Mouse (Mus musculus) gastrocnemius, postnatal 14 days (tissue): ENCODE results near the gene Kat8. TPM values are rescaled to one million over a fixed set of nuclear protein-coding genes. Genes with fewer than 3 reads are reported as not detected.

Source experiments
- DNase-seq: peaks from one replicate; pipeline ENCODE4 v3.0.0; 2021; ENCODE audit warnings: mixed read lengths
- intact Hi-C: fragments of 180-260 bp; cut with DNase I; formaldehyde crosslinking; loops from one replicate; pipeline ENCODE4 v1.15.1; 2025; ENCODE audit warnings: low total_unique reads
- long read RNA-seq, 2 experiments: library from polyadenylated mRNA; stranded (forward); transcript quantifications; one replicate each; pipeline ENCODE4 v2.0.0; 2021
- total RNA-seq, 2 experiments: library from RNA; stranded (reverse); gene quantifications; 2 replicates each; pipeline ENCODE4 v1.2.3; 2021

The Kat8 gene
- total RNA-seq, result 10 to 100 TPM; 12.5 to 15.2 TPM
- long read RNA-seq, experiment 1, transcript Kat8-201 (11 exons, 1,579 nt), result major isoform, 13 of 16 reads
- long read RNA-seq, experiment 1, partial matches to known transcripts, result 2 of 16 reads
- long read RNA-seq, experiment 1, other reads (novel, unspliced or antisense), result 1 of 16 reads
- long read RNA-seq, experiment 2, transcript Kat8-201 (11 exons, 1,579 nt), result major isoform, 11 of 14 reads
- long read RNA-seq, experiment 2, partial matches to known transcripts, result 3 of 14 reads
- long read RNA-seq, experiment 2, other reads (novel, unspliced or antisense), result 0 of 14 reads

DNA sequence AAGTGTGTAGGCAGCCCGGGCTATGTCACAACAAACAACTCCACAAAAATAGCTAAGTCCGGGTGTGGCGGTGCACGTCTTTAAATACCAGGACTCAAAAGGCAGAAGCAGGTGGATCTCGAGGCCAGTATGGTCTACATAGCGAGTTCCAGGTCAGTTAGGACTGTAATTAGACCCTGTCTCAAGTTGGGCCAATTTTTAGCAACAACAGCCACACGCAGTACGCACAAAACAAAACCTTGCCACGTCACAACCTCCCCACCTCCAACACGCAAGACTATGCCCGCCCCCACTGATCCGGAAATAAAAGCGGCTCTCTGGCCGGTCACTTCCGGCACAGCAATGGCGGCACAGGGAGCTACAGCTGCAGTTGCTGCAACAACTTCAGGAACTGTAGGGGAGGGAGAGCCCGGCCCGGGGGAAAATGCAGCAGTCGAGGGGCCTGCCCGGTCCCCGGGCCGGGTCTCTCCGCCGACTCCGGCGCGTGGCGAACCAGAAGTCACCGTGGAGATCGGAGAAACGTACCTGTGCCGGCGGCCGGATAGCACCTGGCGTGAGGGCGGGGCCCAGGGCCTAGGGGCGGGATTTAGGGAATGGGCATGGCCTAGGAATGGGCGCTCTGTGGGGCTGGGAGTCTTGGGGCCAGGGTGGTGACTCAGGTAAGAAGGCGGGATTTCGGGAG is at the start of gene Kat8:
Kat8 (plus strand) TSS at position 327 of the 682 bp plus-strand sequence.
- peak; percentile 89 for DNase-seq

GRCm38 (mm10) chr7:127866434-127866833 is 45.9 kb upstream of the Kat8 start:
- no peak for DNase-seq
- intact Hi-C loops, result loop anchor here (5.0 kb wide), 1 partner anchor 79 kb away; the partner anchor contains the start of gene Gm49388

More for the DNA sequence above, at the start of gene Kat8:
- intact Hi-C loops, result no loop called here

- intact Hi-C loops, result loop anchor here (5.0 kb wide), 1 partner anchor 80 kb away; the partner anchor contains the start of gene Gm49388
- DNase-seq, result no peak
Measured at GRCm38 (mm10) chr7:127867641-127868040, 44.7 kb upstream of the Kat8 start.

- intact Hi-C loops, result loop anchor here (5.0 kb wide), 1 partner anchor 82 kb away; the partner anchor contains the start of gene Gm49388
- peak; percentile 62 for DNase-seq
Measured at GRCm38 (mm10) chr7:127869149-127869810, 43.0 kb upstream of the Kat8 start.

- no peak for DNase-seq
- intact Hi-C loops, result no loop called here
Measured at GRCm38 (mm10) chr7:127870136-127870821, 42.0 kb upstream of the Kat8 start.

GRCm38 (mm10) chr7:127874812-127875626 is 37.3 kb upstream of the Kat8 start:
- no peak for DNase-seq
- intact Hi-C loops, result no loop called here

DNA sequence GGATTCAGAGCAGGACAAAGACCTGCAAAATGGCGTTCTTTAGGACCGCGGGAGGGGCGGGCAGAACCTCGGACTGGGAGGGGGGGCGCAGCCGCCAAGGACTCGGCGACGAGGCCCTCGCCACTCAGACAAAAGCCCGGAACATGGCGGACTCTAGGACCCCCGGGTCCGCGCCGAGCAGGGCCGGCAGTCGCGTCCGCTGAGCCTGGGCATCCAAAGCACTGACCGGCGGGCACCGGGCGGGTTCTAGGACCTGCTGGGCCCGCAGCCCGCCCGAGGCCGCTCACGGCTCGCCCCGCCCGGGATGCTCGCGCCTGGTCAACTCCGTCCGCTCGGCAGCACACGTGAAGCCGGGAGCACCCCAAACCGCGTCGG is 36.7 kb upstream of the Kat8 start:
- intact Hi-C loops, result no loop called here
- DNase-seq, result peak; percentile 95

GRCm38 (mm10) chr7:127876041-127876466 is 36.3 kb upstream of the Kat8 start, which contains the start of gene Zfp646:
Gene Zfp646, plus strand, starts transcription at chr7:127876221.
- peak; percentile 77 for DNase-seq
- intact Hi-C loops, result no loop called here

GRCm38 (mm10) chr7:127876467-127877348 is 35.6 kb upstream of the Kat8 start, which contains the start of gene Zfp668:
Gene Zfp668, minus strand, starts transcription at chr7:127876828.
- intact Hi-C loops, result no loop called here
- peak; percentile 91 for DNase-seq

DNA sequence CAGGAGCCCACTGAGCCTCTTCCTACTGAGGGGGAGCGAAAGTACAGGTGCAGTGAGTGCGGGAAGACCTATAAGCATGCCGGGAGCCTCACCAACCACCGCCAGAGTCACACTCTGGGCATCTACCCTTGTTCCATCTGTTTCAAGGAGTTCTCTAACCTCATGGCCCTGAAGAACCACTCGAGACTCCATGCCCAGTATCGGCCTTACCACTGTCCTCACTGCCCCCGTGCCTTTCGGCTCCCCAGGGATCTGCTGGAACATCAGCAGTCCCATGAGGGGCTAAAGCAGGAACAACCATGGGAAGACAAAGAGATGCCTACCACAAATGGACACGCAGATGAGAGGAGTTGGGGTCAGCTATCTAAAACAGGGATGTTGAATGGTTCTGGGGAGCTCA is 33.0 kb upstream of the Kat8 start:
- intact Hi-C loops, result no loop called here
- no peak for DNase-seq

GRCm38 (mm10) chr7:127880431-127880830 is 31.9 kb upstream of the Kat8 start:
- no peak for DNase-seq
- intact Hi-C loops, result no loop called here

GRCm38 (mm10) chr7:127885951-127886350 is 26.4 kb upstream of the Kat8 start:
- intact Hi-C loops, result no loop called here
- peak; percentile 85 for DNase-seq

GRCm38 (mm10) chr7:127886551-127886950 is 25.8 kb upstream of the Kat8 start:
- no peak for DNase-seq
- intact Hi-C loops, result no loop called here

DNA sequence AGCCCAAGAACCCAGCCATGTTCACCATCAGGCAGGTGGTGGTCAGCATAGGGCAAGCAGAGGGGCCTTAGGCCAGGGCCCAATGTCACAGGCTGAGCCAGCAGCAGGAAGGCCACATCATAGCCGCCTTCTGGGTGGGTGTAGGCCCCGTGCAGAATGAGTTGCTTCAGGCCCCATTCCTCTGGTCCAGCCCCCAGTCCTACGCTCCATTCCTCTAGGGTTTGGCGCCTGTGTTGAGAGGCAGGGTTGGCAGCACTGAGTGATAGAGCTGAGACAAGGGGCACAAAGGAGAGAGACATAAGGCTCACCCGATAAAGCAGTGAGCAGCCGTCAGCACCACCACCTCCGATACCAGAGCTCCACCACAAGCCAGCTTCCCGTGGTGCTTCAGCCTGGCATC is 25.1 kb upstream of the Kat8 start:
- intact Hi-C loops, result no loop called here
- no peak for DNase-seq

- no peak for DNase-seq
- intact Hi-C loops, result no loop called here
Measured at GRCm38 (mm10) chr7:127887781-127888180, 24.5 kb upstream of the Kat8 start.

GRCm38 (mm10) chr7:127888821-127889220 is 23.5 kb upstream of the Kat8 start:
- no peak for DNase-seq
- intact Hi-C loops, result no loop called here

- no peak for DNase-seq
- intact Hi-C loops, result no loop called here
Measured at GRCm38 (mm10) chr7:127890798-127891197, 21.5 kb upstream of the Kat8 start, which contains the start of gene Prss53. Gene Prss53, minus strand, starts transcription at chr7:127890970.

DNA sequence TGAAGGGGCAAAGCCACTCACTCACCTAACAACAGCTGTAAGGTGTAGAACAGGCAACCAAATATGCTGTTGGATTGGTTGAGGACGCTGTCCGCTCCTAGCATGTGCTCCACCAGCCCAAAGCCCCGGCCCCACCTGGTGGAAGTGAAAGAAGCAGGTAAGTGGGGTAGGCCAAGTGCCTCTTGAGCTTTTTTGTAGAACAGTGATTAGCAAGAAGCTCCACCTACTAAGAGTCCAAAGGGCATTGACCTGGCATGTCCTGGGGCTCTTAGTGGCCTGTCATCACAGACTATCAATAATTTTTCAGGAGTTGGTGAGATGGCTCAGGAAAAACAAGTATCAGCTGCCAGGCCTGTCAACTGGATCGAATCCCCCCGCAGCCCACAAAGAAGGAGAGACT is 17.8 kb upstream of the Kat8 start:
- intact Hi-C loops, result no loop called here
- DNase-seq, result no peak
